ENCODE assay signal across 8 mouse cellular contexts in genomic region chr2:134871692-134872489, GRCm38 (mm10).
DNase-seq lines count a peak whose midpoint lies in the region; ATAC-seq and TF ChIP-seq lines count a peak whose summit lies in the region.

No protein-coding gene starts in this region.

- ATAC-seq in kidney, embryonic 14.5 days (ENCODE audit: low FRiP score, low TSS enrichment) = no peak
- ATAC-seq in common myeloid progenitor, adult 5-6 weeks (replicated peaks; ENCODE audit: low read depth, poor library complexity, severe bottlenecking) = peak; percentile 36
- ATAC-seq in megakaryocyte progenitor cell, adult 5-6 weeks (replicated peaks; ENCODE audit: poor library complexity) = peak; percentile 37

- H3K27me3 ChIP-seq in kidney, adult 2 months (replicated peaks; ENCODE audit: control insufficient read depth, insufficient read depth, low read length) = no peaks in the 10 kb centered on the region
- H3K27me3 ChIP-seq in kidney, embryonic 14.5 days (ENCODE audit: control insufficient read depth, insufficient read depth, low read length) = no peaks in the 10 kb centered on the region

- no peaks in the 10 kb centered on the region for H3K36me3 ChIP-seq in kidney, adult 2 months (ENCODE audit: control insufficient read depth, insufficient read depth, low read length)
- H3K36me3 ChIP-seq in kidney, embryonic 14.5 days (ENCODE audit: control insufficient read depth, insufficient read depth, low read length) = no peaks in the 10 kb centered on the region

- peak overlapping the region; percentile 26; the same call in 1 of the 2 replicates for H3K27ac ChIP-seq in kidney, adult 2 months (ENCODE audit: insufficient read depth, low read depth, low read length)
- H3K27ac ChIP-seq in kidney, embryonic 14.5 days (ENCODE audit: low read depth, low read length) = no peak overlapping the region; the same call in 1 of the 2 replicates

- intact Hi-C loops in heart, postnatal 10 days (cut with DNase I) = no loop called here

- H3K9me3 ChIP-seq in kidney, embryonic 14.5 days (ENCODE audit: control insufficient read depth, low read length) = no peaks in the 10 kb centered on the region

- no peak overlapping the region for H3K9ac ChIP-seq in kidney, embryonic 14.5 days (ENCODE audit: low read depth, low read length)

- no peak overlapping the region for H3K4me3 ChIP-seq in kidney, adult 2 months (ENCODE audit: insufficient read depth, low read depth, low read length)
- H3K4me3 ChIP-seq in kidney, embryonic 14.5 days (ENCODE audit: low read length) = no peak overlapping the region

- WGBS in kidney, adult 2 months = 54% methylated on average over 9 of the region's 9 CpGs
- 79% methylated on average over 9 of the region's 9 CpGs for WGBS in kidney, embryonic 14.5 days

- H3K4me1 ChIP-seq in kidney, adult 2 months (ENCODE audit: control insufficient read depth, insufficient read depth, low read length) = peaks cover 5% of the 10 kb centered on the region
- H3K4me1 ChIP-seq in kidney, embryonic 14.5 days (ENCODE audit: control insufficient read depth, insufficient read depth, low read length) = no peaks in the 10 kb centered on the region

- no peak for TF ChIP-seq CTCF in kidney, adult 2 months (conservative IDR thresholded peaks at IDR 0.05; ENCODE audit: insufficient read depth, insufficient read length, low read depth, low read length)

- DNase-seq in kidney, adult 2 months = no peak
- peak; percentile 19 to 28 for DNase-seq in heart, postnatal 10 days
- DNase-seq in cerebellum, postnatal 36 days = no peak
- DNase-seq in urinary bladder, adult 2 months (ENCODE audit: low spot score) = no peak
- DNase-seq in layer of hippocampus, adult 11-12 months (ENCODE audit: low spot score) = no peak

- TF ChIP-seq POLR2A in kidney, adult 2 months (IDR thresholded peaks at IDR 0.05; ENCODE audit: low read depth, low read length) = no peak

- no peak overlapping the region for H3K4me2 ChIP-seq in kidney, embryonic 14.5 days (replicated peaks; ENCODE audit: low read depth, low read length)

Comparison
In these comparisons a context has a peak if more than half of its experiments do, and no peak if none do; other contexts are left out.
1. DNase-seq: peak in heart, postnatal 10 days (2 of 2); none in kidney, adult 2 months (single experiment), cerebellum, postnatal 36 days (0 of 2), urinary bladder, adult 2 months (single experiment) and layer of hippocampus, adult 11-12 months (single experiment).